Mouse (Mus musculus) testis, adult 2 months (tissue): Measurements from ENCODE around the gene Prkci. TPM values are rescaled to one million over a fixed set of nuclear protein-coding genes. Genes with fewer than 3 reads are reported as not detected.

Experiments
- H3K27ac ChIP-seq: fragments of 200-500 bp; 2 replicates; pipeline ENCODE4 v1.5.1; 2012; ENCODE audit warnings: low read depth, low read length; ENCODE audit not compliant: control insufficient read depth, insufficient read depth
- H3K27me3 ChIP-seq: fragments of 200-500 bp; 2 replicates; pipeline ENCODE4 v1.6.1; 2012; ENCODE audit warnings: mild to moderate bottlenecking, low read length, moderate library complexity; ENCODE audit not compliant: control insufficient read depth, insufficient read depth
- H3K36me3 ChIP-seq: fragments of 200-500 bp; 2 replicates; pipeline ENCODE4 v1.6.1; 2012; ENCODE audit warnings: mild to moderate bottlenecking, low read length; ENCODE audit not compliant: control insufficient read depth, insufficient read depth
- H3K4me1 ChIP-seq: fragments of 200-500 bp; 2 replicates; pipeline ENCODE4 v1.6.1; 2012; ENCODE audit warnings: low read length; ENCODE audit not compliant: control insufficient read depth, insufficient read depth
- H3K4me3 ChIP-seq: fragments of 200-500 bp; 2 replicates; pipeline ENCODE4 v1.5.1; 2012; ENCODE audit warnings: low read depth, mild to moderate bottlenecking, low read length, moderate library complexity, mixed read lengths; ENCODE audit not compliant: control insufficient read depth
- CTCF ChIP-seq: fragments of 200-500 bp; IDR thresholded peaks from 2 replicates; pipeline ENCODE4 v1.5.1; 2012; ENCODE audit warnings: low read depth, mild to moderate bottlenecking, inconsistent platforms, low read length, moderate library complexity; ENCODE audit not compliant: control insufficient read depth, insufficient read depth, insufficient replicate concordance
- POLR2A ChIP-seq: fragments of 200-500 bp; IDR thresholded peaks from 2 replicates; pipeline ENCODE4 v1.6.1; 2012; ENCODE audit warnings: low read depth, mild to moderate bottlenecking, inconsistent platforms, low read length, moderate library complexity; ENCODE audit not compliant: control insufficient read depth
- polyA plus RNA-seq: library from polyadenylated mRNA; depleted of rRNA; stranded (reverse); fragments of >200 nt; gene quantifications from 2 replicates; pipeline ENCODE4 v1.2.3, GENCODE M21; 2012; rRNA removed

Prkci gene
- polyA plus RNA-seq, 1 experiment = 8.5 TPM

- TF ChIP-seq CTCF = no peak
- TF ChIP-seq POLR2A = no peak
- Histone ChIP-seq H3K4me1 (peaks cover 5% of the 10 kb centered on the region), H3K27ac (no peak overlapping the region), H3K36me3 (no peaks in the 10 kb centered on the region), H3K4me3 (no peak overlapping the region), H3K27me3 (no peaks in the 10 kb centered on the region)
Observed at GRCm38 (mm10) chr3:31098556-31098955, 103.0 kb downstream of the Prkci start.

GRCm38 (mm10) chr3:31100026-31100425 is 104.5 kb downstream of the Prkci start:
- no peak overlapping the region for H3K4me3 ChIP-seq
- H3K4me1 ChIP-seq = peaks cover 3% of the 10 kb centered on the region; the same call in 1 of the 2 replicates
- H3K27ac ChIP-seq = no peak overlapping the region
- no peaks in the 10 kb centered on the region for H3K36me3 ChIP-seq
- no peaks in the 10 kb centered on the region for H3K27me3 ChIP-seq
- TF ChIP-seq CTCF = no peak
- no peak for TF ChIP-seq POLR2A

GRCm38 (mm10) chr3:31100802-31101201 is 105.3 kb downstream of the Prkci start:
- Histone ChIP-seq H3K27me3 (no peaks in the 10 kb centered on the region), H3K4me3 (no peak overlapping the region), H3K36me3 (no peaks in the 10 kb centered on the region), H3K27ac (no peak overlapping the region), H3K4me1 (peaks cover under 1% of the 10 kb centered on the region; the same call in 1 of the 2 replicates)
- TF ChIP-seq CTCF (no peak), POLR2A (no peak)

Other genes with a start within 250 kb of the Prkci start
- 2.4 and 3.0 TPM in 2 replicates for gene Samd7, start 249.5 kb upstream of the Prkci start, polyA plus RNA-seq
- 6.7 and 9.0 TPM in 2 replicates for gene Sec62, start 202.9 kb upstream of the Prkci start, polyA plus RNA-seq
- gene Gpr160, start 139.8 kb upstream of the Prkci start, polyA plus RNA-seq = 191 and 218 TPM in 2 replicates
- gene Phc3, start 26.3 kb upstream of the Prkci start, polyA plus RNA-seq = 11.3 and 11.4 TPM in 2 replicates
- 3.5 and 3.7 TPM in 2 replicates for gene Skil, start 99.3 kb downstream of the Prkci start, polyA plus RNA-seq
- 71.5 and 115 TPM in 2 replicates for gene Cldn11, start 154.2 kb downstream of the Prkci start, polyA plus RNA-seq